Mouse (Mus musculus) lung, embryonic 16.5 days (tissue): ENCODE measurements around the gene Rab21. TPM values are rescaled to one million over a fixed set of nuclear protein-coding genes. Genes with fewer than 3 reads are reported as not detected.

Experiments used
- ATAC-seq: fragments of 200-750 bp; cut with Nextera tagmentation; 2 replicates; pipeline ENCODE4 v1.8.0; 2017; ENCODE audit warnings: low read depth, mild to moderate bottlenecking, moderate library complexity
- H3K27ac ChIP-seq: fragments of 300-500 bp; sonication (generic); 2 replicates; pipeline ENCODE4 v1.5.1; 2014; ENCODE audit warnings: mild to moderate bottlenecking, control low read depth, low read length
- H3K27me3 ChIP-seq: fragments of 300-500 bp; sonication (generic); 2 replicates; pipeline ENCODE4 v1.6.1; 2014; ENCODE audit warnings: low read depth, low read length, mixed read lengths; ENCODE audit not compliant: control insufficient read depth, insufficient read depth
- H3K36me3 ChIP-seq: fragments of 300-500 bp; sonication (generic); 2 replicates; pipeline ENCODE4 v1.6.1; 2014; ENCODE audit warnings: low read length; ENCODE audit not compliant: control insufficient read depth, insufficient read depth
- H3K4me1 ChIP-seq: fragments of 300-500 bp; sonication (generic); replicated peaks from 2 replicates; pipeline ENCODE4 v1.6.1; 2014; ENCODE audit warnings: low read length, mixed read lengths; ENCODE audit not compliant: control insufficient read depth, insufficient read depth
- H3K4me2 ChIP-seq: fragments of 300-500 bp; sonication (generic); 2 replicates; pipeline ENCODE4 v1.6.1; 2014; ENCODE audit warnings: low read depth, low read length, control low read depth
- H3K4me3 ChIP-seq: fragments of 300-500 bp; sonication (generic); 2 replicates; pipeline ENCODE4 v1.5.1; 2014; ENCODE audit warnings: mild to moderate bottlenecking, low read length, control low read depth
- H3K9ac ChIP-seq: fragments of 300-500 bp; sonication (generic); 2 replicates; pipeline ENCODE4 v1.6.1; 2014; ENCODE audit warnings: low read length, control low read depth
- H3K9me3 ChIP-seq: fragments of 300-500 bp; sonication (generic); 2 replicates; pipeline ENCODE4 v1.6.1; 2016; ENCODE audit warnings: low read length; ENCODE audit not compliant: control insufficient read depth
- WGBS: fragments of 180-500 bp; shearing (Covaris S2); extraction: QIAGEN DNeasy Blood & Tissue Kit; methylation state at CpG from one replicate; pipeline ENCODE4 v1.1.7; 2014; 5-methylcytosine and 5-hydroxymethylcytosine counted together
- polyA plus RNA-seq: library from polyadenylated mRNA; unstranded; fragments of >200 nt; fragmentation: Nextera tagmentation; extraction: Ambion mirVana; gene quantifications from 2 replicates; pipeline ENCODE4 v1.2.1, GENCODE M21; 2015

Rab21 gene
- polyA plus RNA-seq, 1 experiment from 2014 or later, result 4.0 TPM

GRCm38 (mm10) chr10:115250235-115251087, 64.9 kb downstream of the Rab21 start:
- Histone ChIP-seq H3K27me3 (no peaks in the 10 kb centered on the region), H3K9me3 (no peaks in the 10 kb centered on the region), H3K27ac (peak overlapping the region; percentile 32; the same call in 1 of the 2 replicates), H3K36me3 (no peaks in the 10 kb centered on the region), H3K4me2 (peak overlapping the region; percentile 81), H3K9ac (peak overlapping the region; percentile 87), H3K4me3 (peak overlapping the region; percentile 78), H3K4me1 (peaks cover 8% of the 10 kb centered on the region)
- no peak for ATAC-seq
- 23% methylated on average over 33 of the region's 38 CpGs for WGBS

- no peaks in the 10 kb centered on the region for H3K9me3 ChIP-seq
- H3K36me3 ChIP-seq, result no peaks in the 10 kb centered on the region
- no peak for ATAC-seq
- H3K4me2 ChIP-seq, result no peak overlapping the region
- H3K27ac ChIP-seq, result no peak overlapping the region
- no peak overlapping the region for H3K9ac ChIP-seq
- H3K4me3 ChIP-seq, result no peak overlapping the region
- peaks cover 8% of the 10 kb centered on the region for H3K4me1 ChIP-seq
- no peaks in the 10 kb centered on the region for H3K27me3 ChIP-seq
- WGBS, result 47% methylated on average over 7 of the region's 7 CpGs
Measured at GRCm38 (mm10) chr10:115248041-115248440, 67.4 kb downstream of the Rab21 start.

GRCm38 (mm10) chr10:115245488-115245887, 69.9 kb downstream of the Rab21 start:
- ATAC-seq, result no peak
- H3K27me3 ChIP-seq, result no peaks in the 10 kb centered on the region
- H3K36me3 ChIP-seq, result no peaks in the 10 kb centered on the region
- H3K4me2 ChIP-seq, result no peak overlapping the region
- H3K4me1 ChIP-seq, result peaks cover 16% of the 10 kb centered on the region
- no peak overlapping the region for H3K4me3 ChIP-seq
- no peaks in the 10 kb centered on the region for H3K9me3 ChIP-seq
- WGBS, result 77% methylated on average over 2 of the region's 2 CpGs
- no peak overlapping the region for H3K27ac ChIP-seq
- H3K9ac ChIP-seq, result no peak overlapping the region

GRCm38 (mm10) chr10:115241082-115241595, 74.3 kb downstream of the Rab21 start:
- Histone ChIP-seq H3K4me3 (no peak overlapping the region), H3K27me3 (no peaks in the 10 kb centered on the region), H3K36me3 (peaks cover 10% of the 10 kb centered on the region), H3K9me3 (no peaks in the 10 kb centered on the region), H3K27ac (no peak overlapping the region), H3K4me2 (no peak overlapping the region), H3K4me1 (peaks cover 8% of the 10 kb centered on the region), H3K9ac (no peak overlapping the region)
- peak; percentile 31; the same call in 1 of the 2 replicates for ATAC-seq
- WGBS, result 53% methylated on average over 8 of the region's 8 CpGs

GRCm38 (mm10) chr10:115237931-115238330, 77.5 kb downstream of the Rab21 start:
- WGBS, result 74% methylated on average over 4 of the region's 4 CpGs

More at GRCm38 (mm10) chr10:115237931-115238330, 77.5 kb downstream of the Rab21 start:
- Histone ChIP-seq H3K4me1 (peaks cover 8% of the 10 kb centered on the region), H3K9me3 (no peaks in the 10 kb centered on the region), H3K4me3 (no peak overlapping the region), H3K27ac (no peak overlapping the region), H3K27me3 (no peaks in the 10 kb centered on the region), H3K9ac (no peak overlapping the region), H3K4me2 (no peak overlapping the region), H3K36me3 (peaks cover 13% of the 10 kb centered on the region)
- ATAC-seq, result no peak

Other genes with a start within 250 kb of the Rab21 start
- gene Tph2, start 130.6 kb downstream of the Rab21 start, polyA plus RNA-seq, result not detected in 2 replicates
- gene Tbc1d15, start 64.1 kb downstream of the Rab21 start, polyA plus RNA-seq, result 56.2 and 61.9 TPM in 2 replicates
- gene Tmem19, start 46.9 kb upstream of the Rab21 start, polyA plus RNA-seq, result 28.9 and 30.7 TPM in 2 replicates
- gene Thap2, start 68.8 kb upstream of the Rab21 start, polyA plus RNA-seq, result 18.6 and 21.7 TPM in 2 replicates
- 18.1 and 18.9 TPM in 2 replicates for gene Zfc3h1, start 69.4 kb upstream of the Rab21 start, polyA plus RNA-seq